Mouse (Mus musculus) embryonic facial prominence, embryonic 12.5 days (tissue): ENCODE measurements at regions not wholly inside any gene's neighbourhood (a gene's known extent, or its start where the extent isn't known, plus 50 kb on each side); places are given as distances from the start of the nearest gene placed in this dataset.

ENCODE experiments used
- ATAC-seq: fragments of 200-750 bp; cut with Nextera tagmentation; 2 replicates; pipeline ENCODE4 v1.8.0; 2017; ENCODE audit not compliant: insufficient number of reproducible peaks, insufficient read depth, low FRiP score, low TSS enrichment
- H3K27ac ChIP-seq: fragments of 300-500 bp; sonication (generic); 2 replicates; pipeline ENCODE4 v1.5.1; 2016; ENCODE audit warnings: mild to moderate bottlenecking
- H3K27me3 ChIP-seq: fragments of 300-500 bp; sonication (generic); 2 replicates; pipeline ENCODE4 v1.6.1; 2016; ENCODE audit warnings: mild to moderate bottlenecking, moderate library complexity
- H3K36me3 ChIP-seq: fragments of 300-500 bp; sonication (generic); 2 replicates; pipeline ENCODE4 v1.6.1; 2016; ENCODE audit warnings: mild to moderate bottlenecking
- H3K4me1 ChIP-seq: fragments of 300-500 bp; sonication (generic); 2 replicates; pipeline ENCODE4 v1.6.1; 2016
- H3K4me2 ChIP-seq: fragments of 300-500 bp; sonication (generic); replicated peaks from 2 replicates; pipeline ENCODE4 v1.6.1; 2016; ENCODE audit warnings: mild to moderate bottlenecking, moderate library complexity
- H3K4me3 ChIP-seq: fragments of 300-500 bp; sonication (generic); 2 replicates; pipeline ENCODE4 v1.5.1; 2016; ENCODE audit warnings: mild to moderate bottlenecking
- H3K9ac ChIP-seq: fragments of 300-500 bp; sonication (generic); 2 replicates; pipeline ENCODE4 v1.6.1; 2016; ENCODE audit warnings: mild to moderate bottlenecking, moderate library complexity
- H3K9me3 ChIP-seq: fragments of 300-500 bp; sonication (generic); 2 replicates; pipeline ENCODE4 v1.6.1; 2016; ENCODE audit warnings: mild to moderate bottlenecking, moderate library complexity
- WGBS: fragments of 180-500 bp; shearing (Covaris S2); methylation state at CpG from one replicate; pipeline ENCODE4 v1.1.7; 2016; 5-methylcytosine and 5-hydroxymethylcytosine counted together

GRCm38 (mm10) chr10:31076948-31077347 is 234.3 kb upstream of the Hey2 start:
- Histone ChIP-seq H3K4me1 (no peaks in the 10 kb centered on the region; the same call in 1 of the 2 replicates), H3K36me3 (no peaks in the 10 kb centered on the region), H3K4me2 (0 out of 2 replicates have a peak overlapping the region, but pooled peaks have one; percentile 8), H3K27ac (no peak overlapping the region), H3K4me3 (no peak overlapping the region), H3K27me3 (no peaks in the 10 kb centered on the region), H3K9me3 (no peaks in the 10 kb centered on the region), H3K9ac (no peak overlapping the region)
- WGBS = 29% methylated on average over 4 of the region's 4 CpGs
- ATAC-seq = no peak

- Histone ChIP-seq H3K4me3 (no peak overlapping the region), H3K4me1 (no peaks in the 10 kb centered on the region; the same call in 1 of the 2 replicates), H3K27me3 (no peaks in the 10 kb centered on the region), H3K27ac (no peak overlapping the region), H3K9ac (no peak overlapping the region), H3K36me3 (no peaks in the 10 kb centered on the region), H3K4me2 (no peak overlapping the region), H3K9me3 (no peaks in the 10 kb centered on the region)
- no peak for ATAC-seq
- WGBS = 60% methylated on average over 8 of the region's 8 CpGs
Observed at GRCm38 (mm10) chr10:31076415-31076814, 233.8 kb upstream of the Hey2 start.

- Histone ChIP-seq H3K4me1 (no peaks in the 10 kb centered on the region; the same call in 1 of the 2 replicates), H3K4me2 (no peak overlapping the region), H3K9me3 (no peaks in the 10 kb centered on the region), H3K27ac (no peak overlapping the region), H3K36me3 (no peaks in the 10 kb centered on the region), H3K9ac (no peak overlapping the region), H3K4me3 (no peak overlapping the region), H3K27me3 (no peaks in the 10 kb centered on the region)
- WGBS = 54% methylated on average over 4 of the region's 4 CpGs
- ATAC-seq = no peak
Observed at GRCm38 (mm10) chr10:31074004-31074645, 231.5 kb upstream of the Hey2 start.

- Histone ChIP-seq H3K27me3 (no peaks in the 10 kb centered on the region), H3K4me2 (no peak overlapping the region), H3K9me3 (no peaks in the 10 kb centered on the region), H3K4me3 (no peak overlapping the region), H3K9ac (no peak overlapping the region), H3K36me3 (no peaks in the 10 kb centered on the region), H3K4me1 (no peaks in the 10 kb centered on the region), H3K27ac (no peak overlapping the region)
- no peak for ATAC-seq
Observed at GRCm38 (mm10) chr10:31068668-31069223, 226.1 kb upstream of the Hey2 start.

GRCm38 (mm10) chr10:31062732-31063131 is 220.1 kb upstream of the Hey2 start:
- 25% methylated on average over 2 of the region's 2 CpGs for WGBS

GRCm38 (mm10) chr10:31053260-31053659 is 210.7 kb upstream of the Hey2 start:
- Histone ChIP-seq H3K4me2 (no peak overlapping the region), H3K27ac (no peak overlapping the region)
- WGBS = 87% methylated on average over 8 of the region's 8 CpGs

More at GRCm38 (mm10) chr10:31062732-31063131, 220.1 kb upstream of the Hey2 start:
- Histone ChIP-seq H3K9me3 (no peaks in the 10 kb centered on the region), H3K4me1 (no peaks in the 10 kb centered on the region), H3K9ac (no peak overlapping the region), H3K36me3 (no peaks in the 10 kb centered on the region), H3K27me3 (no peaks in the 10 kb centered on the region), H3K27ac (no peak overlapping the region), H3K4me3 (no peak overlapping the region), H3K4me2 (no peak overlapping the region)
- no peak for ATAC-seq

GRCm38 (mm10) chr10:31051222-31051621 is 208.6 kb upstream of the Hey2 start:
- Histone ChIP-seq H3K36me3 (no peaks in the 10 kb centered on the region), H3K27me3 (no peaks in the 10 kb centered on the region), H3K4me1 (no peaks in the 10 kb centered on the region), H3K27ac (no peak overlapping the region), H3K9me3 (no peaks in the 10 kb centered on the region), H3K4me2 (no peak overlapping the region), H3K9ac (no peak overlapping the region), H3K4me3 (no peak overlapping the region)
- no peak for ATAC-seq
- WGBS = 90% methylated on average over 1 of the region's 1 CpGs

More at GRCm38 (mm10) chr10:31053260-31053659, 210.7 kb upstream of the Hey2 start:
- Histone ChIP-seq H3K9ac (no peak overlapping the region), H3K4me1 (no peaks in the 10 kb centered on the region), H3K36me3 (no peaks in the 10 kb centered on the region), H3K4me3 (no peak overlapping the region), H3K9me3 (no peaks in the 10 kb centered on the region), H3K27me3 (no peaks in the 10 kb centered on the region)
- no peak for ATAC-seq

GRCm38 (mm10) chr10:31049352-31049751 is 206.8 kb upstream of the Hey2 start:
- H3K27ac ChIP-seq = no peak overlapping the region
- H3K4me3 ChIP-seq = no peak overlapping the region
- no peak for ATAC-seq

GRCm38 (mm10) chr10:31035611-31036010 is 193.0 kb upstream of the Hey2 start:
- no peaks in the 10 kb centered on the region for H3K36me3 ChIP-seq
- 85% methylated on average over 4 of the region's 4 CpGs for WGBS
- no peak for ATAC-seq
- H3K27me3 ChIP-seq = no peaks in the 10 kb centered on the region
- no peak overlapping the region for H3K4me3 ChIP-seq
- no peak overlapping the region for H3K9ac ChIP-seq
- no peaks in the 10 kb centered on the region for H3K4me1 ChIP-seq
- H3K9me3 ChIP-seq = no peaks in the 10 kb centered on the region
- H3K4me2 ChIP-seq = no peak overlapping the region
- no peak overlapping the region for H3K27ac ChIP-seq

More at GRCm38 (mm10) chr10:31049352-31049751, 206.8 kb upstream of the Hey2 start:
- H3K9ac ChIP-seq = no peak overlapping the region
- no peak overlapping the region for H3K4me2 ChIP-seq
- H3K9me3 ChIP-seq = no peaks in the 10 kb centered on the region
- H3K27me3 ChIP-seq = no peaks in the 10 kb centered on the region
- WGBS = 75% methylated on average over 2 of the region's 2 CpGs
- no peaks in the 10 kb centered on the region for H3K4me1 ChIP-seq
- no peaks in the 10 kb centered on the region for H3K36me3 ChIP-seq

- 35% methylated on average over 3 of the region's 3 CpGs for WGBS
Observed at GRCm38 (mm10) chr10:31034782-31035181, 192.2 kb upstream of the Hey2 start.

GRCm38 (mm10) chr10:31030676-31031075 is 188.1 kb upstream of the Hey2 start:
- H3K4me2 ChIP-seq = no peak overlapping the region
- no peaks in the 10 kb centered on the region for H3K4me1 ChIP-seq
- no peaks in the 10 kb centered on the region for H3K9me3 ChIP-seq
- 70% methylated on average over 2 of the region's 2 CpGs for WGBS
- H3K4me3 ChIP-seq = no peak overlapping the region
- no peak for ATAC-seq
- H3K36me3 ChIP-seq = no peaks in the 10 kb centered on the region
- no peak overlapping the region for H3K27ac ChIP-seq
- H3K27me3 ChIP-seq = no peaks in the 10 kb centered on the region
- H3K9ac ChIP-seq = no peak overlapping the region

More at GRCm38 (mm10) chr10:31034782-31035181, 192.2 kb upstream of the Hey2 start:
- H3K4me2 ChIP-seq = no peak overlapping the region
- no peak overlapping the region for H3K27ac ChIP-seq
- H3K4me1 ChIP-seq = no peaks in the 10 kb centered on the region
- no peak for ATAC-seq
- H3K9ac ChIP-seq = no peak overlapping the region
- H3K4me3 ChIP-seq = no peak overlapping the region
- H3K36me3 ChIP-seq = no peaks in the 10 kb centered on the region
- H3K27me3 ChIP-seq = no peaks in the 10 kb centered on the region
- no peaks in the 10 kb centered on the region for H3K9me3 ChIP-seq

- WGBS = 53% methylated on average over 1 of the region's 1 CpGs
- H3K27ac ChIP-seq = no peak overlapping the region
Observed at GRCm38 (mm10) chr10:31026440-31026839, 183.8 kb upstream of the Hey2 start.

More at GRCm38 (mm10) chr10:31026440-31026839, 183.8 kb upstream of the Hey2 start:
- H3K4me1 ChIP-seq = no peaks in the 10 kb centered on the region
- no peaks in the 10 kb centered on the region for H3K27me3 ChIP-seq
- H3K9me3 ChIP-seq = no peaks in the 10 kb centered on the region
- H3K4me3 ChIP-seq = no peak overlapping the region
- no peak for ATAC-seq
- no peaks in the 10 kb centered on the region for H3K36me3 ChIP-seq
- H3K4me2 ChIP-seq = no peak overlapping the region
- H3K9ac ChIP-seq = no peak overlapping the region
